Mouse (Mus musculus) retina, postnatal 1 day (tissue): ENCODE measurements at regions not wholly inside any gene's neighbourhood (a gene's known extent, or its start where the extent isn't known, plus 50 kb on each side); places are given as distances from the start of the nearest gene placed in this dataset.

Experiments used
- DNase-seq: peaks from one replicate; pipeline ENCODE4 v3.0.0-alpha.2; 2012

DNA sequence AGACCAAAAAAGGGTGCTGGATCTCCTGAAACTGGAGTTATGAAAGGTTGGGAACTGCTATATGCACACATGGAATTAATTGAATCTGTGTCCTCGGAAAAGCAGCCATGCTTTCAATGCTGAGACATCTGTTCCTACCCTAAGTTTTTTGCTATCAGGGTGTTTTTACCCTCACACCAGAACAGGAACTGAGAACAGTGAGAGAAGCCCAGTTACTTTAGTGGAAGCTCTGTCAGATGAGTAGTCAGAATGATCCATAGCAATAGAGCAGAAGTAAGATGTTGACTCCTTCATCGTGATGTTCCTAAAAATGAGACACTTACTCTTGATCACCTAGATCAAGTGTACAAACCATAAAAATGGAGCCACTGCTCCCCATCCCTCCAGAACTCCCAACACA, 468.7 kb upstream of the Vstm2b start:
- DNase-seq, result no peak

DNA sequence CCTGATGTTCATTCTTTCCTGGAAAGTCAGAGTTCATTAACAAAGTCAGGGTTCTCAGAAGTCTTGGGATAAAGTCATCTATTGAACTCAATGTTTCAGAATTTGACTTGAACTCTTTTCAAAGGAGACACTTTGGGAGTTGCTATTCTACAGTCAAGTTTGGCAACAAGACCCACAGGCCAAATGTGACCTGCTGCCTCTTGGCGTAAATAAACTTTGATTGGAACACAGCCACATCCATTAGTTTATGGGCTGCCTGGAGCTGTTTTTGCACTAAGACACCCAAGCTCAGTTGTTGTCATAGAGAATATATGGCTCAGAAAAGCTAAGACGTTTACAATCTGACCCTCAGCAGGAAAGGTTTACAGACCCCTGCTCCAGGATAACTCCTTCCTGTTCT, 464.2 kb upstream of the Vstm2b start:
- DNase-seq, result no peak

GRCm38 (mm10) chr7:40441128-40441527, 457.0 kb upstream of the Vstm2b start:
- no peak for DNase-seq

GRCm38 (mm10) chr7:40441786-40442185, 456.3 kb upstream of the Vstm2b start:
- no peak for DNase-seq

GRCm38 (mm10) chr7:40466382-40466781, 431.7 kb upstream of the Vstm2b start:
- no peak for DNase-seq

DNA sequence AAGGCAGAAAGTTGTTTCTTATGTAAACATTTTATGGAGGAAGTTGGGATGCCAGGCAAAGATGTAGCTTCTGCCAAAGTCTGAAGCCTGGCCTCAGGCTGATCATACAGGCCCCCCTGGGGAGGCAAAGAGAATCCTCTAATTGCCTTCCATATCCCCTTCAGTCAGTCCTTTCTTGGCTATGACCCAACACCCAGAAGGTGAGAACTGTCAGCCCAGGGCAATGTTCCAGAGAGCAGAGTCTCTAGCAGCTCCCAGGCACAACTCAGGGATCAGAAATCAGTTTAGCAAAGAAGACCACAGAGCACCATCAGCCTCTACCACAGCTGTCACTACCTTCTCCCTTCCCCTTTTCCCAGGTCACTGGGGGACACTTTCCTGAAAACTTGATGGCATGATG, 410.9 kb upstream of the Vstm2b start:
- DNase-seq, result peak; percentile 1

DNA sequence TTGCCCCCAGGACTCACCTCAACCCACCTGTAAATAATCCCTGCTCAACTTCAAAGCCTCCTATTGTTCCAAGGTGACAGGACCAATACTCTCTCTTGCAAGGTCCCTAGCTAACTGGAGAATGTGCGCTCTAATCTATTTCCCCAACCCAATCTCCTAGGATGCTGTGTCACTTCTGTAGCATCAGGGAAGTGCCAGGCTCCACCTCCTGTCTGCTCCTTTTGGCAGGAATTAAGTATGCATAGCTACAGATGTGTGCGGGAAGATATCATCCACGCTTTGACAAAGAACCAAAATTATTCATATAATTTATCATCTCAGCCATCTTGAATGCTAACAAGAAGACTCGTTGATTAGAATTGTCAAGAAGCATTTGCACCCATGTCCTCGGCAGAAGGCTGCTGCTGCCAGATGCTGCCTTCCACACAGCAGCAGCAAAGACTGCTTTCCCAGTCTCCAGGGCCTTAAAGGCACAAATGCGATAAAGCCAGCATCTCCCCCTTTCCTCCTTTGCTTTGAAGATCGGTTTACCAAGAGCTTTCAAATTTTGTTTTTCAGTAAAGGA, 375.3 kb upstream of the Vstm2b start:
- DNase-seq, result no peak

DNA sequence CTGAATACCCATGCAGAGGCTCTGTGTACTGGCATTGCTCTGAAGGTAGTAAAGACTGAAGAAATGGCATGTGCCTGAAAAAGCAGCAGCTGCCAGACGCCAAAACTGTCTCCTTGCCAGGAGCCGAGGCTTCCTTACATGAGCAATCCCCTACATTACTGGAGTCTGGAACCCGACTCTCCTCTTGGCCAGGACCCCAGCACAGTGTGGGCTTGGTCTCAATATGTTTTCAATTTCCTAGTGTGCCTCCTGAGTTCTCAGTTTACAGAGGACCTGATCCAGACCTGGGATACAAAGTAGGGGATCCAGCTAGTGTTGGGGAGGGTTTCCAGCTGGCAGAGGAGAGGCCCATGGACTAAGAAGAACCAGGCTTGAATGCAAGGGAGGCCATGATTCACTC, 361.5 kb upstream of the Vstm2b start:
- no peak for DNase-seq

GRCm38 (mm10) chr7:40537621-40538020, 360.5 kb upstream of the Vstm2b start:
- no peak for DNase-seq

GRCm38 (mm10) chr7:40539789-40540188, 358.3 kb upstream of the Vstm2b start:
- DNase-seq, result no peak

GRCm38 (mm10) chr7:40541283-40541682, 356.8 kb upstream of the Vstm2b start:
- no peak for DNase-seq

DNA sequence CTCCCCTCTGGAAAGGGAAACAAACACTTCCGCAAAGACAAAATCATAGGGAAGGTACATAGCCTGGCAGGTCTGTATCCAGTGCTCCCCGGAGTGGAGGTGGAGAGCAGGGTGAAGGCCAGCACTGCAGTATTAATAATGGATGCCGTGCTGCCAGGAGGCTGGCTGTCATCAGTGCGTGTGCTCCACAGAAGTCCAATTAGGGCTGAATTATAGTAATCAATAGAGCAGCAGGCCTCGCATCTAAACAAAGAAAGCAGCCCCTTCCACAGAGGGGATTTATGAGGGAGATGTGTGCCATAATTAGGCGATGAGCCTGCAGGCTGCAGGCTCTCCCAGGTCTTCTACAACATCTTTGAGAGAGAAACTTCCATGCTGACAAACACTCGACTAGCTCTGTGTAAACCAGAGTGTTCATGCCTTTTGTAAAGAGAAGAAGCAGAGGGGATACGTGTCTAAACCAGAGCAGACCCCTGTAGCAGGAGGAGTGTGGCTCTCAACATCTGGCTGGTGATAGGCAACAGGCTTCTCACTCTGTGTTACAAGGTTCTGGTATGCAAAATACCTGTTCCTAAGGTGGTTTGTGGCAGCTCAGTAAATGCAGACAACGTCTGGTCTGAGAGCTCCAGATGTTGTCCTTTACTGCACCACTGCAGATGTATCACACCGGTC, 334.5 kb upstream of the Vstm2b start:
- DNase-seq, result peak; percentile 22

GRCm38 (mm10) chr7:40575971-40576370, 322.2 kb upstream of the Vstm2b start:
- no peak for DNase-seq

DNA sequence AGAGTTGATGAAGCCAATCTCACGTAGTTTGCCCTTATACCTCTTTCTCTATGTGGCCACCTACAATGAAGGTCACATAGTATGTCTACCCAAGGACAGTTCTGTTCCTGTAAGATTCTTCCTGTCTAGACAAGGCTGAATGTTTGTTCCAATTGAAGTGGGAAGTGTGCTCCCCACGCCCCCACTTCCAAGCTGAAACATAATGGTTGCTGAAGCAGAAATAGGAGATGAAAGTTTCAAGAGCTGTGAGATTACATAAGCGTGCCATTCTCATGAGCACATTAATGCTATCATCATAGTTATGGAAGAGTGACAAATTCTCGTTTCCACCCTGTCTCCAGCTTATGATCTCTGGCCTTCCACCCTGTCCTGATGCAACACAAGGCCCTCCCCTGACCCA, 320.8 kb upstream of the Vstm2b start:
- DNase-seq, result no peak

DNA sequence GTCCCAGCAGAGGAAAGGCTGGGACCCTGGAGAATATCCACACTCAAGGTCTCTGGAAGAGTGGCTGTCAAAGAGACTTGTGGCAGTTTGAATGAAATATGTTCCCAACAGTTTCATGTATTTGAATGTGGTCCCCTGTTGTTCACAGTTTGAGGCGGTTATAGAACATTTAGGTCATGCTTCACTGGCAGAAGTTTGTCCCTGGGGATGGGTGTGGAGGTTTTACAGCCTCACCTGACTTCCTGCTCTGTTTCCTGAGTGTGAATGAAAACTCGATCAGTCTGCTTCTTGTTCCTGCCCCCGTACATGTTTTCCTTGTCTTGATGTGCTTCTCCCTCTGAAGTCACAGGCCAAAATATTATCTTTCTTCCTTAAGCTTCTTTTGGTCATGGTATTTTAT, 277.4 kb upstream of the Vstm2b start:
- DNase-seq, result no peak

- DNase-seq, result no peak
Observed at GRCm38 (mm10) chr7:40622811-40623210, 275.3 kb upstream of the Vstm2b start.

GRCm38 (mm10) chr7:40623286-40623685, 274.8 kb upstream of the Vstm2b start:
- DNase-seq, result no peak

DNA sequence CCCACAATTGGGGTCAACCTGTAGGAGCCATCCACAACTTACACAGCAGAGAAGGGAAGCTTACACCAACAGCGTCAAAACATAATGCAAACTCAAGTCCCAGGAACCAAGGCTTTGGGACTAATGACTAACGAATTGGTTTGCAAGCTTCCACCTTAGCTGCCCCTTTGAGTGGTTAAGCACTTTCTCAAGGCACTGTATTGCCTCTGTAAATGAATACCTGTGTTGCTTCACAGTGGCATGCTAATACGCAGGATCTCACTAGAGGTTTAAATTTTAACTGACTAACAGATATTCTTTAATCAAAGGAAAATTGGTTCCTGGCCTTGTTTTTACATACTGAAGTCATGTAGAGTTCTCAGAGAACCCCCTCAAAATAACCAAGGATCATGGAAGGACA, 261.8 kb upstream of the Vstm2b start:
- no peak for DNase-seq

DNA sequence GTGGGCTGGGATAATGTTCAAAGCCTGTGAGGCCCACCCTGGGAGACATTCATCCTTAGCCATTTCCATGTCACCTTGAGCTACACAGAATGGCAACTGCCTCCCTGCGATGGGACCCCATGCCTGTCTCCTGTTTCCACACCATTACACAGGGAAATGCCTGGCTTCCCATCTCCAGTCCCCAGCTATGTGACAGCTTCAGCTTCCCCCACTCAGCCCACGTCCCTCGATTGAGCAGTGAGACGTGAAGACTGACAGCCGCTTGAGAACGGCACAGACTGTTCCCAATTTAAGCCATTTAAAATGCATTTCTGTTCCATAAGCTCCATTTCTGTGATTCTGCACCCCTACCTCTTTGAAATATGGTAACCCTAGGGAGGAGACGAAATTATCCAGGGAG, 243.1 kb upstream of the Vstm2b start:
- peak; percentile 59 for DNase-seq

- peak; percentile 14 for DNase-seq
Observed at GRCm38 (mm10) chr7:40655391-40655790, 242.7 kb upstream of the Vstm2b start.

DNA sequence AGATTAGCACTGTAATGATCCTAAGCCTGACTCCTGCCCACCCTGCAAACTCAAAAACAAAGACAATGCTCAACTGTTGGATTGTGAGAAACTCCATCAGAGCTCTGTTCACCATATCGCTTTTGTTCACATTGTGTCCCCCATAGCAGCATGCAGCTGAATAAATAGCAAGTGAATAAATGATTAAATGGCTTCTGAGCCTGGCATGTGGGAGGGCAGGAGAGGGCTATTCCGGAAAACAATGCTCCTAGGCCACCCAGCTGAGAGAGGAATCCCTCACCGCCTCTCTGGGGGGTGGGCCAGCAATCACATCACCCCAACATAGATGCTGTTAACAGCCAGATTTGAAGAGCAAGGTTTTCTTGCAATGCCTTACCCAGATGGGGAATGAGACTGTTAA, 238.5 kb upstream of the Vstm2b start:
- peak; percentile 10 for DNase-seq

- DNase-seq, result peak; percentile 64
Observed at GRCm38 (mm10) chr7:40663781-40664180, 234.3 kb upstream of the Vstm2b start.

GRCm38 (mm10) chr7:40666625-40667024, 231.5 kb upstream of the Vstm2b start:
- DNase-seq, result no peak

GRCm38 (mm10) chr7:40670401-40670800, 227.7 kb upstream of the Vstm2b start:
- no peak for DNase-seq

- no peak for DNase-seq
Observed at GRCm38 (mm10) chr7:40671068-40671467, 227.1 kb upstream of the Vstm2b start.
